Mouse (Mus musculus) heart, embryonic 12.5 days (tissue): ENCODE data around the gene Slbp. TPM values are rescaled to one million over a fixed set of nuclear protein-coding genes. Genes with fewer than 3 reads are reported as not detected.

Source experiments
- ATAC-seq: fragments of 200-750 bp; cut with Nextera tagmentation; 2 replicates; pipeline ENCODE4 v1.8.0; 2017; ENCODE audit warnings: moderate TSS enrichment, moderate library complexity; ENCODE audit not compliant: insufficient number of reproducible peaks, low FRiP score
- H3K27ac ChIP-seq: fragments of 300-500 bp; sonication (generic); 2 replicates; pipeline ENCODE4 v1.5.1; 2016; ENCODE audit warnings: mild to moderate bottlenecking, moderate library complexity; ENCODE audit not compliant: poor library complexity, severe bottlenecking
- H3K27me3 ChIP-seq: fragments of 300-500 bp; sonication (generic); replicated peaks from 2 replicates; pipeline ENCODE4 v1.6.1; 2016; ENCODE audit warnings: mild to moderate bottlenecking, moderate library complexity
- H3K36me3 ChIP-seq: fragments of 300-500 bp; sonication (generic); 2 replicates; pipeline ENCODE4 v1.6.1; 2016; ENCODE audit warnings: mild to moderate bottlenecking, moderate library complexity
- H3K4me1 ChIP-seq: fragments of 300-500 bp; sonication (generic); replicated peaks from 2 replicates; pipeline ENCODE4 v1.6.1; 2016; ENCODE audit warnings: mild to moderate bottlenecking
- H3K4me2 ChIP-seq: fragments of 300-500 bp; sonication (generic); 2 replicates; pipeline ENCODE4 v1.6.1; 2016; ENCODE audit warnings: mild to moderate bottlenecking, moderate library complexity
- H3K4me3 ChIP-seq: fragments of 300-500 bp; sonication (generic); 2 replicates; pipeline ENCODE4 v1.5.1; 2016; ENCODE audit warnings: mild to moderate bottlenecking
- H3K9ac ChIP-seq: fragments of 300-500 bp; sonication (generic); 2 replicates; pipeline ENCODE4 v1.6.1; 2016; ENCODE audit warnings: mild to moderate bottlenecking, moderate library complexity
- H3K9me3 ChIP-seq: fragments of 300-500 bp; sonication (generic); replicated peaks from 2 replicates; pipeline ENCODE4 v1.6.1; 2016; ENCODE audit warnings: mild to moderate bottlenecking, moderate library complexity
- WGBS: fragments of 180-500 bp; shearing (Covaris S2); methylation state at CpG from one replicate; pipeline ENCODE4 v1.1.7; 2016; 5-methylcytosine and 5-hydroxymethylcytosine counted together
- polyA plus RNA-seq: library from polyadenylated mRNA; unstranded; fragments of >200 nt; fragmentation: Nextera tagmentation; extraction: Ambion mirVana; gene quantifications from 2 replicates; pipeline ENCODE4 v1.2.1, GENCODE M21; 2016

The Slbp gene
- polyA plus RNA-seq, 1 experiment from 2014 or later = 135 TPM

DNA sequence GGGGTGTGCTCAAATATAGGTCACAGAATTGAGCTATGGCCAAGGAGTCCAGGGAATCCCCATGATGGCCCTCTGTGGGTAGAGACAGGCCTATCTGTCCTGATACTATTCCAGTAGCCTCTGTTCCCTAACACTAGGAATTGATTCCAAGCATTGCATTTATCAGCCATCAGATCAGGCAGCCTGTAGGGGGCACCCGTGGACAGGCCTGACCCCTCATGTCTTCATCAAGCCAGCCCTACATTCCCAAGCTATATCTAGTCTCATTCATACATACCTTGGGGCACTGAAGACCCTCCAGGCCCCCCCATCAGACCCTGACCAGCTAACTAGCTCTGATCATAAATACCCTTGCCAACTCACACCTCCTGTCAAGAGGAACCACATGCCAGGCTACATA, 23.6 kb upstream of the Slbp start:
- Histone ChIP-seq H3K4me2 (no peak overlapping the region), H3K4me1 (peaks cover 13% of the 10 kb centered on the region), H3K9me3 (no peaks in the 10 kb centered on the region), H3K27me3 (no peaks in the 10 kb centered on the region), H3K36me3 (peaks cover 26% of the 10 kb centered on the region), H3K9ac (no peak overlapping the region), H3K27ac (no peak overlapping the region), H3K4me3 (no peak overlapping the region)
- 0% methylated on average over 1 of the region's 1 CpGs for WGBS
- ATAC-seq = no peak

DNA sequence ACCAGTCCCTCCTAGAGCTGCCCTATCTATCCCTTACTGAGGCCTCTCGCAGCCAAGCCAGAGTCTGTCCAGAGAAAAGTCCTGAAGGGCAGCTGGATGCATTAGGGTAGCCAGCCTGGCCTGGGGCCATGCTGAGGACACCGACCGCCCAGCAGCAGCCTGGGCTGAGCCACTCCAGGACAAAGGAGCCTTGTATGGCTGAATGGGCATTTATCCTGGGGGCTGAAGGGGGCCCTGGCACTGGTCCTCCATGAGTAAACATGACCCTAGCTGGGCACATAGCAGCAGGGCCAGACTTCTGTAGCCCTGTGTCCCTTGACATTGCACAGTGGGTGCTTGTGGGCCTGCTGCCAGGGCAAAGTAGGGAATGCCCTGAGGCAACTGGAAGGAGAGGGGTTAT, 22.1 kb upstream of the Slbp start:
- Histone ChIP-seq H3K36me3 (peaks cover 41% of the 10 kb centered on the region), H3K27ac (no peak overlapping the region), H3K4me2 (no peak overlapping the region), H3K9me3 (no peaks in the 10 kb centered on the region), H3K4me1 (peaks cover 13% of the 10 kb centered on the region), H3K4me3 (no peak overlapping the region), H3K27me3 (no peaks in the 10 kb centered on the region), H3K9ac (no peak overlapping the region)
- WGBS = 60% methylated on average over 3 of the region's 3 CpGs
- peak; percentile 14; the same call in 1 of the 2 replicates for ATAC-seq

DNA sequence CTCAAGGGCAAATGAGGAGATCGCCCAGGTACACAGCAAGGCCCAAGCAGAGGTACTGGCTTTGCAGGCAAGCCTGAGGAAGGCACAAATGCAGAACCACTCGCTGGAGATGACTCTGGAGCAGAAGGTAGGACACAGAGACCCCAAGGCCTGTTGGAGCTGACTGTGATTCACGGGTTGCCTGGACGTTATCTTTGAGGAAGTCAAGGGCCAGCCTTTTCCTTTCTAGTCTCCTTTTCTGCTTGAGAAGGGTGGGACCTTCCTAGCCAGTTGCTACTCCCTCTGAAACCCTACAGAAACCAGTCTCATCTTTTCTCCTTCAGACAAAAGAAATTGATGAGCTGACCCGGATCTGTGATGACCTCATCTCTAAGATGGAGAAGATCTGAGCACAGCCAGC, 19.3 kb upstream of the Slbp start:
- peak overlapping the region; percentile 64; the same call in 1 of the 2 replicates for H3K27ac ChIP-seq
- 0 out of 2 replicates have a peak overlapping the region, but pooled peaks have one; percentile 31 for H3K9ac ChIP-seq
- no peak overlapping the region for H3K4me3 ChIP-seq
- no peak overlapping the region for H3K4me2 ChIP-seq
- peaks cover 13% of the 10 kb centered on the region for H3K4me1 ChIP-seq
- H3K36me3 ChIP-seq = peaks cover 69% of the 10 kb centered on the region
- H3K27me3 ChIP-seq = no peaks in the 10 kb centered on the region
- H3K9me3 ChIP-seq = no peaks in the 10 kb centered on the region
- no peak for ATAC-seq
- WGBS = 56% methylated on average over 5 of the region's 5 CpGs

GRCm38 (mm10) chr5:33668223-33668622, 15.8 kb upstream of the Slbp start:
- Histone ChIP-seq H3K9me3 (no peaks in the 10 kb centered on the region), H3K36me3 (peaks cover 91% of the 10 kb centered on the region), H3K9ac (no peak overlapping the region), H3K27me3 (no peaks in the 10 kb centered on the region), H3K27ac (no peak overlapping the region), H3K4me1 (peaks cover 3% of the 10 kb centered on the region; the same call in 1 of the 2 replicates), H3K4me2 (no peak overlapping the region), H3K4me3 (no peak overlapping the region)
- no peak for ATAC-seq

- no peak for ATAC-seq
- WGBS = 0% methylated on average over 26 of the region's 26 CpGs
- peaks cover 52% of the 10 kb centered on the region for H3K36me3 ChIP-seq
These were observed 6.3 kb upstream of the Slbp start for GRCm38 (mm10) chr5:33658664-33659050.

DNA sequence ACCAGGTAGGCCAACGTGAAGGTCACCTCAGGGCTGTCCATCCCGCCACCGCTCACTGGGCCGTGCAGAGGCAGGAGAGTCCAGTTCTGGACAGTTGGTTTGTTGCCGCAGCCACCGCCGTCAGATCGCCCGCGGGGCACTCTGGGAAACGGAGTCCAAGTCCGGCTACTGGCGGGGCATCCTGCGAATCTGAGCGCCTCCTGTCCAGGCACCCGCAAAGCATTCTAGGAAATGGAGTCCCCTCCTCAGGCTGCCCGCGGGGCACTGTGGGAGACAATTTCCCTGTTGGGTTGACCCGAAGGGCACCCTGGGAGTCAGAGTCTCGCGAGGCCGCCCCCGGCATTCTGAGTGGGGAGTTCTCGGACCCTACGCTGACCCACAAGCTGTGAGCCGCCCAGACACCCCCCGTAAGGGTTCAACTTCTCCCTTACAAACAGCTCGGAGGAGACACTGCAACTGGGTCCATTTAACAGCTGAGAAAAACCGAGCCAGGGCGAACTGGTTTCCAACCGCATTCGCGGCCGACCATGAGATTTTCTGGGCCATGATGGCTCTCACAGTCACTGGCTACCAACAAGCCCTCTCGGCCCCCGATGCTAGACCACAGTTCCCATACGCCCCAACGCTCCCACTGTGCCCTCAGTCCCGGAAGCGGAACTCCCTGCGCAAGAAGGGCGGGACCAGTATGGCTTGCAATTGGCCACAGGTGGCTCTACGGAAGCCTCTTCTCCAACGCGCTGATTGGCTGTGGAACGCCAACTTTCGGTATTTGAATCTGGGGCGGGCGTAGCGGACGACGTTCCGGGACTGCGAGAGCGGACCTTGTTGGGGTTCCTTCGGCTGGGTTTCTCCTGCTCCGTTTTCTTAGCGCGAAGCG, 5.7 kb upstream of the Slbp start, which contains the start of the genes Tacc3 and Tmem129:
Tacc3 (plus strand) TSS at position 342 of the 877 bp plus-strand sequence.
Tmem129 (minus strand) TSS at position 630 of the 877 bp plus-strand sequence.
- WGBS = under 1% methylated on average over 60 of the region's 60 CpGs
- Histone ChIP-seq H3K36me3 (peaks cover 52% of the 10 kb centered on the region), H3K4me2 (peak within 1 kb of the TSS; percentile 83), H3K27ac (peak within 1 kb of the TSS; percentile 94), H3K4me3 (peak within 1 kb of the TSS; percentile 74), H3K9me3 (no peaks in the 10 kb centered on the region), H3K27me3 (no peaks in the 10 kb centered on the region), H3K9ac (peak within 1 kb of the TSS; percentile 85), H3K4me1 (peaks cover 40% of the 10 kb centered on the region)
- ATAC-seq = peak; percentile 96

More at GRCm38 (mm10) chr5:33658664-33659050, 6.3 kb upstream of the Slbp start:
- H3K27me3 ChIP-seq = no peaks in the 10 kb centered on the region
- H3K27ac ChIP-seq = peak overlapping the region; percentile 40; the same call in 1 of the 2 replicates
- peaks cover 35% of the 10 kb centered on the region for H3K4me1 ChIP-seq
- peak overlapping the region; percentile 83 for H3K4me2 ChIP-seq
- H3K4me3 ChIP-seq = peak overlapping the region; percentile 74
- H3K9ac ChIP-seq = peak overlapping the region; percentile 85
- no peaks in the 10 kb centered on the region for H3K9me3 ChIP-seq

DNA sequence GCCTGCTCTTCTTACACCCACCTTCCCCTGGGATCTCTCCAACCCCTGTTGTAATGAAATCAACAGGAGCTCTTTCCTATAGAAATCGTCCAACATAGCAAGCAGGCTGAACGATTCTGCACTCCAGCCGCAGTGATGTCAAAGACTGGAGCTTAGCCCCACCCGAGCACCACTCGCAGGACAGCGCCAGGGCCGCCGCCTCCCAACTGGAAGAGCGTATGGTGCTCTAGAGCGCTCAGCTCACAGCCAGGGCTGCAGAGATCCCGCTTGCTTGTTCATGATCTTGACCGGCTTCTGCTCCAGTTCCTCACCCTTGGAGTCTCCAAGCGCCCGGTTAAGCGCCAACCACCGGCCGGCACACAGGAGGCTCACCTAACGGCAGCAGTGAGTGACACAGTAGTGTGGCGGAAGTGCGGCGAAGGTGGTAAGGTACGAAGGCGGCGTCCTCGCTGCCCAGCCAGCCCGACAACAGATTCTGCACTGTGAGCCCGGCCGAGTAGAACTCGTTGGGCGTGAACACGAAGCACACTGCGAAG, 4.9 kb upstream of the Slbp start:
- H3K4me3 ChIP-seq = peak overlapping the region; percentile 74
- peaks cover 44% of the 10 kb centered on the region for H3K4me1 ChIP-seq
- H3K27me3 ChIP-seq = no peaks in the 10 kb centered on the region
- under 1% methylated on average over 32 of the region's 32 CpGs for WGBS
- H3K4me2 ChIP-seq = peak overlapping the region; percentile 83
- H3K9ac ChIP-seq = peak overlapping the region; percentile 82
- ATAC-seq = peak; percentile 40
- peak overlapping the region; percentile 82 for H3K27ac ChIP-seq
- H3K36me3 ChIP-seq = peaks cover 46% of the 10 kb centered on the region
- no peaks in the 10 kb centered on the region for H3K9me3 ChIP-seq

DNA sequence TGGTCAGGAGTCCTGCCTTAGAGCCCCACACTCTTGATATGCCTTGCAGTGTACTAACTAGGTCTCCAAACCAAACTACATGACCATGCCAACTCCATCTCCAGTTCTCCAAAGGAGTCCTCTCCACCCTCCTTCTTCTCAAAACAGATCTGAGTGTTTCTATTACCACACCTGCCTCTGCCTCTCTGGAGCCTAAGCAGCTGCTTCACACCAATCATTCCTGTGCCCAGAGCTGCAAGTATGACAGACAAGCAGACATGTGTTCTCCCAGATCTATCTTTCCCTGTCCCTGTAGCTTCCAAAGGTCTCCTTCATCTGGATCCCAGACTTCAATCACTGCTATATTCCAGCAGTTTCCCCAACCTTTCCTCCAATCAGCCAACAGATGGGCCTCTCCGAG, 4.4 kb upstream of the Slbp start:
- Histone ChIP-seq H3K27ac (peak overlapping the region; percentile 82; the same call in 1 of the 2 replicates), H3K9me3 (no peaks in the 10 kb centered on the region), H3K4me1 (peaks cover 44% of the 10 kb centered on the region), H3K4me3 (peak overlapping the region; percentile 74), H3K4me2 (peak overlapping the region; percentile 83), H3K27me3 (no peaks in the 10 kb centered on the region), H3K9ac (peak overlapping the region; percentile 82), H3K36me3 (peaks cover 40% of the 10 kb centered on the region)
- ATAC-seq = no peak
- 21% methylated on average over 1 of the region's 1 CpGs for WGBS

DNA sequence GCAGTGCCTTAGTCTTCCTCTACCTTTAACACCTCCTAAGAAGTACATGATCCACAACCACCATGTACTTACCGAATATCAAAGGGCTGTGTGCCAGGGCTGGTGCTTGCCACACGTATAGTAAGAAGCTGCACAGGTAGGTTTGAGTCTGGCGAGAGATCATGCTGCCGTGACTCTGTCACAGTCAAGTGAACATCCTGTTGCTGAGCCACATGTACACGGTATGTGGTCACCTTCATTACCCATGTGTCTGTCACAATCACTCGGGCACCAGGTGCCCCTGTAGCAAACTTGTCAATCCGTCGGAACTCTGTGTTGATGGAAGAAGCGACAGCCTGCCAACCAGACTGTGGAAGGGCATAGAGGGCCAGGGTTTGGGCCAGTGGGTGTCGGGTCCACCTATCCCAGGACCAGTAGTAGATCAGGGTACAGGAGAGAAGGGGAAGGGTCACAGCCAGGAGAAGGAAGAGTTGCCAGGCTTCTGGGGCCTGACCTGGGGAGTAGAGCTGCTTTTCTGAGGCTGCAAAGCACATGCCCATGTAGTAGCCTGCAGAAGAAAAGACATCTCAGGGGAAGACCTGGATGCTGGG, 3.0 kb upstream of the Slbp start:
- Histone ChIP-seq H3K9ac (peak overlapping the region; percentile 32; the same call in 1 of the 2 replicates), H3K27me3 (no peaks in the 10 kb centered on the region), H3K9me3 (no peaks in the 10 kb centered on the region), H3K4me3 (no peak overlapping the region), H3K36me3 (peaks cover 28% of the 10 kb centered on the region), H3K27ac (no peak overlapping the region), H3K4me2 (no peak overlapping the region), H3K4me1 (peaks cover 53% of the 10 kb centered on the region)
- 90% methylated on average over 10 of the region's 10 CpGs for WGBS
- ATAC-seq = no peak

DNA sequence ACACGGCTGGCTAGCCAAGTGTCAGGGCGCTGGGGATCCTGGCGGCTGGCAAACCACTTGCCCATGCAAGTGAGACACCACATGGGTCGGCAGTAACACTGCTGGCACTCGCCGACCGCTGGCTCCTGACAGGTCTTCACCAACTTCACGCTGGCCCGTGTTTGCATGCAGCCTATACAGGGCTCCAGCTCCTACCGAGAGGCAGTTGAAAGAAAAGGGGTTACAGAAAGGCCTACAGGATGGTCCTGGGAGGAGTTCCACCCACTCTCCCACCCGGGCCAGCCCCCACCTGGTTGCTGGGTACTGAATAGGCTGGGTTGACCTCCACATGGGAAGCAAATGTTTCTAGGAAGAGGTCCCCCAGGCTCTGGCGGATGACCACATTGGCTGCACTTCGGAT, 2.0 kb upstream of the Slbp start:
- no peaks in the 10 kb centered on the region for H3K27me3 ChIP-seq
- no peak overlapping the region for H3K27ac ChIP-seq
- H3K9ac ChIP-seq = 0 out of 2 replicates have a peak overlapping the region, but pooled peaks have one; percentile 5
- no peaks in the 10 kb centered on the region for H3K9me3 ChIP-seq
- ATAC-seq = no peak
- no peak overlapping the region for H3K4me2 ChIP-seq
- peaks cover 30% of the 10 kb centered on the region for H3K36me3 ChIP-seq
- H3K4me1 ChIP-seq = peaks cover 51% of the 10 kb centered on the region
- 93% methylated on average over 13 of the region's 13 CpGs for WGBS
- no peak overlapping the region for H3K4me3 ChIP-seq

DNA sequence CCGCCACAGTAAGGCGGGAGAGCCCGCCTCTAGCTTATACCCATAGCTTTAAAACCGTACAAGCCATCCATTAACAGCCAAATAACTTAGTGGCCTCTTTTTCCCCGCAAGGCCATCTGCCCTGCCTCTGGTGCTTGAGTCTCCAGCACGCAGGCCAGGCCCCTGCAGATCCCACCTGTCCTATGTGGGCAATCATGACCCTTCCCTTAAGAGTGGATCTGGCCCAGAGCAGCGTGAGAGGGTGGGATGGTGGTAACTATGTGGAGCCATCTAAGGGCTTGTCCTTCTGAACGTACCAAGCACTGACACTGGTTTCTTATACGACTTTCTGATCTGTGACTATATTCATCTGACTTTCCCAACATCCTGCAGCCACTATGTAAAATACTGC, 404 bp upstream of the Slbp start:
- Histone ChIP-seq H3K36me3 (peaks cover 43% of the 10 kb centered on the region), H3K4me1 (peaks cover 44% of the 10 kb centered on the region), H3K27ac (peak overlapping the region; percentile 80), H3K9ac (peak overlapping the region; percentile 88), H3K9me3 (no peaks in the 10 kb centered on the region), H3K4me3 (peak overlapping the region; percentile 85), H3K27me3 (no peaks in the 10 kb centered on the region), H3K4me2 (peak overlapping the region; percentile 87)
- peak; percentile 3; the same call in 1 of the 2 replicates for ATAC-seq
- WGBS = 3% methylated on average over 9 of the region's 9 CpGs
